Mouse (Mus musculus): ENCODE data around the gene Tsnaxip1. TPM values are rescaled to one million over a fixed set of nuclear protein-coding genes. Genes with fewer than 3 reads are reported as not detected.

The Tsnaxip1 gene
- polyA plus RNA-seq, 1 experiment from 2014 or later, result 3.4 TPM

GRCm38 (mm10) chr8:105795785-105796184, 31.7 kb upstream of the Tsnaxip1 start:
- Histone ChIP-seq H3K4me2 (ENCODE audit: low read depth, low read length) (no peak overlapping the region), H3K27ac (replicated peaks; ENCODE audit: low read depth, low read length) (no peak overlapping the region), H3K9ac (ENCODE audit: low read depth, low read length) (no peak overlapping the region), H3K36me3 (ENCODE audit: control insufficient read depth, insufficient read depth, low read length) (0 out of 2 replicates have a peak, but pooled peaks cover 5% of the 10 kb centered on the region), H3K4me3 (ENCODE audit: low read depth, low read length) (no peak overlapping the region), H3K4me1 (ENCODE audit: control insufficient read depth, insufficient read depth, low read length) (peaks cover 8% of the 10 kb centered on the region; the same call in 1 of the 2 replicates), H3K9me3 (ENCODE audit: control insufficient read depth, low read length) (no peaks in the 10 kb centered on the region), H3K27me3 (replicated peaks; ENCODE audit: control insufficient read depth, insufficient read depth, low read length) (no peaks in the 10 kb centered on the region)
- no peak for ATAC-seq (ENCODE audit: low read depth)
- WGBS, result 84% methylated on average over 1 of the region's 1 CpGs
- DNase-seq (ENCODE audit: low spot score), result no peak

GRCm38 (mm10) chr8:105798408-105798807, 29.1 kb upstream of the Tsnaxip1 start:
- DNase-seq (ENCODE audit: low spot score) (no peak), ATAC-seq (ENCODE audit: low read depth) (no peak)

GRCm38 (mm10) chr8:105799091-105799812, 28.3 kb upstream of the Tsnaxip1 start:
- H3K9ac ChIP-seq (ENCODE audit: low read depth, low read length), result no peak overlapping the region
- no peaks in the 10 kb centered on the region for H3K27me3 ChIP-seq (replicated peaks; ENCODE audit: control insufficient read depth, insufficient read depth, low read length)
- WGBS, result 36% methylated on average over 8 of the region's 8 CpGs
- 0 out of 2 replicates have a peak, but pooled peaks cover 4% of the 10 kb centered on the region for H3K36me3 ChIP-seq (ENCODE audit: control insufficient read depth, insufficient read depth, low read length)
- no peak overlapping the region for H3K4me2 ChIP-seq (ENCODE audit: low read depth, low read length)
- peaks cover 8% of the 10 kb centered on the region; the same call in 1 of the 2 replicates for H3K4me1 ChIP-seq (ENCODE audit: control insufficient read depth, insufficient read depth, low read length)
- ATAC-seq (ENCODE audit: low read depth) (peak; percentile 83), DNase-seq (ENCODE audit: low spot score) (peak; percentile 93)
- H3K4me3 ChIP-seq (ENCODE audit: low read depth, low read length), result no peak overlapping the region
- peak overlapping the region; percentile 59 for H3K27ac ChIP-seq (replicated peaks; ENCODE audit: low read depth, low read length)
- no peaks in the 10 kb centered on the region for H3K9me3 ChIP-seq (ENCODE audit: control insufficient read depth, low read length)

More at GRCm38 (mm10) chr8:105798408-105798807, 29.1 kb upstream of the Tsnaxip1 start:
- H3K4me1 ChIP-seq (ENCODE audit: control insufficient read depth, insufficient read depth, low read length), result peaks cover 8% of the 10 kb centered on the region; the same call in 1 of the 2 replicates
- H3K36me3 ChIP-seq (ENCODE audit: control insufficient read depth, insufficient read depth, low read length), result 0 out of 2 replicates have a peak, but pooled peaks cover 4% of the 10 kb centered on the region
- no peak overlapping the region for H3K9ac ChIP-seq (ENCODE audit: low read depth, low read length)
- H3K4me3 ChIP-seq (ENCODE audit: low read depth, low read length), result no peak overlapping the region
- no peaks in the 10 kb centered on the region for H3K9me3 ChIP-seq (ENCODE audit: control insufficient read depth, low read length)
- no peaks in the 10 kb centered on the region for H3K27me3 ChIP-seq (replicated peaks; ENCODE audit: control insufficient read depth, insufficient read depth, low read length)
- 77% methylated on average over 5 of the region's 5 CpGs for WGBS
- no peak overlapping the region for H3K4me2 ChIP-seq (ENCODE audit: low read depth, low read length)
- no peak overlapping the region; the same call in 1 of the 2 replicates for H3K27ac ChIP-seq (replicated peaks; ENCODE audit: low read depth, low read length)

GRCm38 (mm10) chr8:105801153-105801904, 26.2 kb upstream of the Tsnaxip1 start:
- Histone ChIP-seq H3K4me3 (ENCODE audit: low read depth, low read length) (no peak overlapping the region), H3K9me3 (ENCODE audit: control insufficient read depth, low read length) (no peaks in the 10 kb centered on the region), H3K27ac (replicated peaks; ENCODE audit: low read depth, low read length) (no peak overlapping the region), H3K9ac (ENCODE audit: low read depth, low read length) (no peak overlapping the region), H3K4me2 (ENCODE audit: low read depth, low read length) (no peak overlapping the region), H3K36me3 (ENCODE audit: control insufficient read depth, insufficient read depth, low read length) (peaks cover 17% of the 10 kb centered on the region; the same call in 1 of the 2 replicates), H3K4me1 (ENCODE audit: control insufficient read depth, insufficient read depth, low read length) (peaks cover 8% of the 10 kb centered on the region; the same call in 1 of the 2 replicates), H3K27me3 (replicated peaks; ENCODE audit: control insufficient read depth, insufficient read depth, low read length) (no peaks in the 10 kb centered on the region)
- no peak for ATAC-seq (ENCODE audit: low read depth)
- DNase-seq (ENCODE audit: low spot score), result no peak
- 86% methylated on average over 6 of the region's 6 CpGs for WGBS

GRCm38 (mm10) chr8:105804797-105805196, 22.7 kb upstream of the Tsnaxip1 start:
- no peak overlapping the region for H3K27ac ChIP-seq (replicated peaks; ENCODE audit: low read depth, low read length)
- no peak overlapping the region for H3K9ac ChIP-seq (ENCODE audit: low read depth, low read length)
- no peaks in the 10 kb centered on the region for H3K4me1 ChIP-seq (ENCODE audit: control insufficient read depth, insufficient read depth, low read length)
- no peaks in the 10 kb centered on the region for H3K27me3 ChIP-seq (replicated peaks; ENCODE audit: control insufficient read depth, insufficient read depth, low read length)
- no peak overlapping the region for H3K4me3 ChIP-seq (ENCODE audit: low read depth, low read length)
- H3K9me3 ChIP-seq (ENCODE audit: control insufficient read depth, low read length), result no peaks in the 10 kb centered on the region
- WGBS, result 90% methylated on average over 7 of the region's 7 CpGs
- no peak for DNase-seq (ENCODE audit: low spot score)
- H3K36me3 ChIP-seq (ENCODE audit: control insufficient read depth, insufficient read depth, low read length), result peaks cover 17% of the 10 kb centered on the region
- no peak overlapping the region for H3K4me2 ChIP-seq (ENCODE audit: low read depth, low read length)
- ATAC-seq (ENCODE audit: low read depth), result no peak

GRCm38 (mm10) chr8:105805346-105805745, 22.2 kb upstream of the Tsnaxip1 start:
- no peak overlapping the region for H3K27ac ChIP-seq (replicated peaks; ENCODE audit: low read depth, low read length)
- ATAC-seq (ENCODE audit: low read depth) (no peak), DNase-seq (ENCODE audit: low spot score) (no peak)
- peaks cover 12% of the 10 kb centered on the region for H3K36me3 ChIP-seq (ENCODE audit: control insufficient read depth, insufficient read depth, low read length)
- H3K4me2 ChIP-seq (ENCODE audit: low read depth, low read length), result no peak overlapping the region
- no peaks in the 10 kb centered on the region for H3K9me3 ChIP-seq (ENCODE audit: control insufficient read depth, low read length)
- H3K27me3 ChIP-seq (replicated peaks; ENCODE audit: control insufficient read depth, insufficient read depth, low read length), result no peaks in the 10 kb centered on the region
- no peak overlapping the region for H3K4me3 ChIP-seq (ENCODE audit: low read depth, low read length)
- 77% methylated on average over 3 of the region's 3 CpGs for WGBS
- H3K9ac ChIP-seq (ENCODE audit: low read depth, low read length), result no peak overlapping the region
- H3K4me1 ChIP-seq (ENCODE audit: control insufficient read depth, insufficient read depth, low read length), result no peaks in the 10 kb centered on the region

GRCm38 (mm10) chr8:105805964-105806363, 21.6 kb upstream of the Tsnaxip1 start:
- Histone ChIP-seq H3K9me3 (ENCODE audit: control insufficient read depth, low read length) (no peaks in the 10 kb centered on the region), H3K9ac (ENCODE audit: low read depth, low read length) (no peak overlapping the region), H3K27me3 (replicated peaks; ENCODE audit: control insufficient read depth, insufficient read depth, low read length) (no peaks in the 10 kb centered on the region), H3K27ac (replicated peaks; ENCODE audit: low read depth, low read length) (no peak overlapping the region), H3K4me3 (ENCODE audit: low read depth, low read length) (no peak overlapping the region), H3K4me1 (ENCODE audit: control insufficient read depth, insufficient read depth, low read length) (no peaks in the 10 kb centered on the region), H3K4me2 (ENCODE audit: low read depth, low read length) (no peak overlapping the region), H3K36me3 (ENCODE audit: control insufficient read depth, insufficient read depth, low read length) (peaks cover 12% of the 10 kb centered on the region)
- no peak for ATAC-seq (ENCODE audit: low read depth)
- DNase-seq (ENCODE audit: low spot score), result no peak
- WGBS, result 70% methylated on average over 1 of the region's 1 CpGs

GRCm38 (mm10) chr8:105807766-105808165, 19.8 kb upstream of the Tsnaxip1 start:
- Histone ChIP-seq H3K9ac (ENCODE audit: low read depth, low read length) (no peak overlapping the region), H3K36me3 (ENCODE audit: control insufficient read depth, insufficient read depth, low read length) (peaks cover 27% of the 10 kb centered on the region), H3K4me1 (ENCODE audit: control insufficient read depth, insufficient read depth, low read length) (no peaks in the 10 kb centered on the region), H3K9me3 (ENCODE audit: control insufficient read depth, low read length) (no peaks in the 10 kb centered on the region), H3K27me3 (replicated peaks; ENCODE audit: control insufficient read depth, insufficient read depth, low read length) (no peaks in the 10 kb centered on the region), H3K4me2 (ENCODE audit: low read depth, low read length) (no peak overlapping the region), H3K27ac (replicated peaks; ENCODE audit: low read depth, low read length) (no peak overlapping the region), H3K4me3 (ENCODE audit: low read depth, low read length) (no peak overlapping the region)
- 84% methylated on average over 5 of the region's 5 CpGs for WGBS
- no peak for DNase-seq (ENCODE audit: low spot score)
- no peak for ATAC-seq (ENCODE audit: low read depth)
